Mouse (Mus musculus): Measurements from ENCODE around the gene Tmem130. TPM values are rescaled to one million over a fixed set of nuclear protein-coding genes. Genes with fewer than 3 reads are reported as not detected.

Tmem130 gene
- polyA plus RNA-seq, 2 experiments = 0.10 to 0.20 TPM

GRCm38 (mm10) chr5:144695289-144696060 is 66.1 kb downstream of the Tmem130 start:
- Histone ChIP-seq H3K27me3 (ENCODE audit: control insufficient read depth, insufficient read depth, low read length) (no peaks in the 10 kb centered on the region), H3K4me2 (ENCODE audit: low read depth) (no peak overlapping the region), H3K36me3 (replicated peaks; ENCODE audit: control insufficient read depth, insufficient read depth, low read depth) (no peaks in the 10 kb centered on the region), H3K4me3 (ENCODE audit: insufficient read depth in 1 of 2, low read depth in 2 of 2, low read length in 2 of 2) (no peak overlapping the region), H3K9me3 (ENCODE audit: control insufficient read depth, low read length) (no peaks in the 10 kb centered on the region), H3K9ac (replicated peaks) (no peak overlapping the region), H3K4me1 (replicated peaks; ENCODE audit: control insufficient read depth in 2 of 2, insufficient read depth in 2 of 2, low read length in 1 of 2) (no peaks in the 10 kb centered on the region), H3K27ac (no peak overlapping the region)
- DNase-seq (ENCODE audit: low read depth in 3 of 3, low spot score in 3 of 3) = no peak
- TF ChIP-seq CTCF (IDR thresholded peaks at IDR 0.05; ENCODE audit: low read depth) (no peak), EP300 (IDR thresholded peaks at IDR 0.05; ENCODE audit: low read depth) (no peak)
- no peak for ATAC-seq (ENCODE audit: insufficient read depth)
- WGBS (ENCODE audit: insufficient replicate concordance) = 47% methylated on average over 8 of the region's 8 CpGs

- Histone ChIP-seq H3K4me1 (replicated peaks; ENCODE audit: control insufficient read depth in 2 of 2, insufficient read depth in 2 of 2, low read length in 1 of 2) (no peaks in the 10 kb centered on the region), H3K4me2 (ENCODE audit: low read depth) (no peak overlapping the region), H3K27me3 (ENCODE audit: control insufficient read depth, insufficient read depth, low read length) (no peaks in the 10 kb centered on the region), H3K9me3 (ENCODE audit: control insufficient read depth, low read length) (no peaks in the 10 kb centered on the region), H3K4me3 (ENCODE audit: insufficient read depth in 1 of 2, low read depth in 2 of 2, low read length in 2 of 2) (no peak overlapping the region), H3K36me3 (replicated peaks; ENCODE audit: control insufficient read depth, insufficient read depth, low read depth) (no peaks in the 10 kb centered on the region), H3K9ac (replicated peaks) (no peak overlapping the region), H3K27ac (no peak overlapping the region)
- no peak for ATAC-seq (ENCODE audit: insufficient read depth)
- peak; percentile 12; the same call in 1 of the 2 replicates for TF ChIP-seq CTCF (IDR thresholded peaks at IDR 0.05; ENCODE audit: low read depth)
- no peak for TF ChIP-seq EP300 (IDR thresholded peaks at IDR 0.05; ENCODE audit: low read depth)
- DNase-seq (ENCODE audit: low read depth in 3 of 3, low spot score in 3 of 3) = no peak
- WGBS (ENCODE audit: insufficient replicate concordance) = 60% methylated on average over 4 of the region's 4 CpGs
Observed at GRCm38 (mm10) chr5:144694161-144694560, 67.5 kb downstream of the Tmem130 start.

- no peak overlapping the region for H3K4me3 ChIP-seq (ENCODE audit: insufficient read depth in 1 of 2, low read depth in 2 of 2, low read length in 2 of 2)
- TF ChIP-seq EP300 (IDR thresholded peaks at IDR 0.05; ENCODE audit: low read depth) (no peak), CTCF (IDR thresholded peaks at IDR 0.05; ENCODE audit: low read depth) (no peak)
- no peak overlapping the region for H3K9ac ChIP-seq (replicated peaks)
- ATAC-seq (ENCODE audit: insufficient read depth) (no peak), DNase-seq (ENCODE audit: low read depth in 3 of 3, low spot score in 3 of 3) (no peak)
- H3K4me1 ChIP-seq (replicated peaks; ENCODE audit: control insufficient read depth in 2 of 2, insufficient read depth in 2 of 2, low read length in 1 of 2) = no peaks in the 10 kb centered on the region
- no peak overlapping the region for H3K27ac ChIP-seq
- no peaks in the 10 kb centered on the region for H3K27me3 ChIP-seq (ENCODE audit: control insufficient read depth, insufficient read depth, low read length)
- no peak overlapping the region for H3K4me2 ChIP-seq (ENCODE audit: low read depth)
- H3K36me3 ChIP-seq (replicated peaks; ENCODE audit: control insufficient read depth, insufficient read depth, low read depth) = no peaks in the 10 kb centered on the region
- WGBS (ENCODE audit: insufficient replicate concordance) = 57% methylated on average over 4 of the region's 4 CpGs
- no peaks in the 10 kb centered on the region for H3K9me3 ChIP-seq (ENCODE audit: control insufficient read depth, low read length)
Observed at GRCm38 (mm10) chr5:144691421-144691820, 70.2 kb downstream of the Tmem130 start.

- no peak overlapping the region for H3K9ac ChIP-seq (replicated peaks)
- WGBS (ENCODE audit: insufficient replicate concordance) = 55% methylated on average over 4 of the region's 4 CpGs
- TF ChIP-seq CTCF (IDR thresholded peaks at IDR 0.05; ENCODE audit: low read depth) (no peak), EP300 (IDR thresholded peaks at IDR 0.05; ENCODE audit: low read depth) (no peak)
- DNase-seq (ENCODE audit: low read depth in 3 of 3, low spot score in 3 of 3) = no peak
- no peaks in the 10 kb centered on the region for H3K27me3 ChIP-seq (ENCODE audit: control insufficient read depth, insufficient read depth, low read length)
- no peaks in the 10 kb centered on the region for H3K9me3 ChIP-seq (ENCODE audit: control insufficient read depth, low read length)
- no peaks in the 10 kb centered on the region for H3K4me1 ChIP-seq (replicated peaks; ENCODE audit: control insufficient read depth in 2 of 2, insufficient read depth in 2 of 2, low read length in 1 of 2)
- no peaks in the 10 kb centered on the region for H3K36me3 ChIP-seq (replicated peaks; ENCODE audit: control insufficient read depth, insufficient read depth, low read depth)
- H3K27ac ChIP-seq = no peak overlapping the region
- H3K4me2 ChIP-seq (ENCODE audit: low read depth) = no peak overlapping the region
- no peak overlapping the region for H3K4me3 ChIP-seq (ENCODE audit: insufficient read depth in 1 of 2, low read depth in 2 of 2, low read length in 2 of 2)
- ATAC-seq (ENCODE audit: insufficient read depth) = no peak
Observed at GRCm38 (mm10) chr5:144688371-144688770, 73.2 kb downstream of the Tmem130 start.

Other genes with a start within 250 kb of the Tmem130 start
- 0.02 TPM in 1 of 2 replicates, not detected in the other for gene Nptx2, start 215.9 kb downstream of the Tmem130 start, polyA plus RNA-seq (2012; rRNA removed)
- gene Nptx2, start 215.9 kb downstream of the Tmem130 start, polyA plus RNA-seq (2014; fragmentation: Nextera tagmentation; extraction: Ambion mirVana) = not detected in 2 replicates
- gene Trrap, start 5.9 kb upstream of the Tmem130 start, polyA plus RNA-seq (2012; rRNA removed) = 20.4 and 27.1 TPM in 2 replicates
- 11.7 and 13.1 TPM in 2 replicates for gene Trrap, start 5.9 kb upstream of the Tmem130 start, polyA plus RNA-seq (2014; fragmentation: Nextera tagmentation; extraction: Ambion mirVana)
- gene Smurf1, start 204.0 kb upstream of the Tmem130 start, polyA plus RNA-seq (2012; rRNA removed) = 1.4 and 1.5 TPM in 2 replicates
- 1.2 and 1.7 TPM in 2 replicates for gene Smurf1, start 204.0 kb upstream of the Tmem130 start, polyA plus RNA-seq (2014; fragmentation: Nextera tagmentation; extraction: Ambion mirVana)

Data from liver, embryonic 14.5 days (tissue).